Mouse (Mus musculus): ENCODE results near the gene Sh3bgrl3. TPM values are rescaled to one million over a fixed set of nuclear protein-coding genes. Genes with fewer than 3 reads are reported as not detected.

Gene Sh3bgrl3
- polyA plus RNA-seq, 1 experiment from 2014 or later = 522 TPM

DNA sequence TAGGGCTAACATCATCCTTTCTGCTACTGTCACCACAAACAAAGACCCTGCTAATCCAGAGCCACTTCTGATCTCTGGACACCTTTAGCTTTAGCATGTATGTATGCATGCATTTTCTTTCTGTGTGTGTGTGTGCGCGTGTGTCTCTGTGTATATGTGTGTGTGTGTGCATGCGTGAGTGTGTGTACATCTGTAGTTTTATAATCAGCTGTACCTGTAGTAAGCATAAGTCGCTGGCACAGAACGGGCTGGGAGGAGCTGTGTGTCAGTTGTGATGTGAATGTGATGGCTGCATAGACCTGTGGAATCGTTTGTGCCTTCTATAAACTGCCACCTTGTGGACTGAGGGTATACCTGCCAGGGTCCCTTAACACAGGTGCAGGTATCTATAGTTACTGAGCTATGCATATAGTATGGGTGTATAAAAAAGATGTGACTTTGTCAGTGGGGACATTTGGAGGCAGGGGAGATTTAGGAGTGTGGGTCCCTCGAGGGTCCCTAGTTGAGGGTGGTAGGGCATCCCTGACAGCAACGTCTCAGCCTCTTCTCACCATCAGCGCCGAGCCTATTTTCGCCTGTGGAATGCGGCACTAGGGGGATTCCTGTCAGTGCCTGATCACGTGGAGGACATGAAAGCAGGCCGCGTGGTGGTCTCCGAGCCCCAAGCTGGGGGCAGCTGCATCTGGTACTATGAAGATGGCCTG lies 37.9 kb downstream of the Sh3bgrl3 start:
- Histone ChIP-seq H3K4me1 (replicated peaks; ENCODE audit: control insufficient read depth, insufficient read depth, low read length) (no peaks in the 10 kb centered on the region), H3K4me2 (replicated peaks; ENCODE audit: low read depth) (no peak overlapping the region), H3K27me3 (replicated peaks; ENCODE audit: control insufficient read depth, insufficient read depth, low read length) (no peaks in the 10 kb centered on the region), H3K9ac (ENCODE audit: low read depth, low read length) (no peak overlapping the region), H3K36me3 (ENCODE audit: control insufficient read depth, insufficient read depth) (peaks cover 18% of the 10 kb centered on the region; the same call in 1 of the 2 replicates), H3K9me3 (ENCODE audit: control insufficient read depth) (no peaks in the 10 kb centered on the region), H3K4me3 (ENCODE audit: low read depth, low read length) (no peak overlapping the region), H3K27ac (ENCODE audit: low read depth, low read length) (no peak overlapping the region)
- 83% methylated on average over 16 of the region's 16 CpGs for WGBS
- ATAC-seq = no peak
- no peak; the same call in 1 of the 2 replicates for TF ChIP-seq CTCF (IDR thresholded peaks at IDR 0.05; ENCODE audit: low read depth)

DNA sequence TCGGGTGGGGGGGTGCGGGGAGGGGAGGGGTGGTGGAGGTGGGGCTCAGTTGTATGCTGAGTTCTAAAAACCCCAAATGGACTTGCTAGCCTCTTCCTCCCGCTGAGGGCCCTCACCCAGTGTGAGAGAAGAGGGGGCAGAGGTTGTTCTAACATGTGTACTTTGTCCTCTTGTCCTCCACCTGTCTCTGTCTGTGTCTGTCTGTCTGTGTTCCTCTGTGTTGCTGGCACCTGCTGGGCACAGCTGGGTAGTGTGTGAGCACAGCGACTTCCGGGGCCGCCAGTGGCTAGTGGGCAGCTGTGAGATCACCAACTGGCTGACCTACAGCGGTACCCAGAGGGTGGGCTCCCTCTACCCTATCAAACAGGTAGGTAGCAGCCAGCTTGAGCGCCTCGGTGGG lies 39.6 kb downstream of the Sh3bgrl3 start:
- no peak overlapping the region for H3K9ac ChIP-seq (ENCODE audit: low read depth, low read length)
- peaks cover 24% of the 10 kb centered on the region for H3K36me3 ChIP-seq (ENCODE audit: control insufficient read depth, insufficient read depth)
- no peaks in the 10 kb centered on the region for H3K27me3 ChIP-seq (replicated peaks; ENCODE audit: control insufficient read depth, insufficient read depth, low read length)
- H3K27ac ChIP-seq (ENCODE audit: low read depth, low read length) = no peak overlapping the region
- no peak overlapping the region for H3K4me2 ChIP-seq (replicated peaks; ENCODE audit: low read depth)
- no peak overlapping the region for H3K4me3 ChIP-seq (ENCODE audit: low read depth, low read length)
- H3K9me3 ChIP-seq (ENCODE audit: control insufficient read depth) = no peaks in the 10 kb centered on the region
- peak; percentile 56 for TF ChIP-seq CTCF (IDR thresholded peaks at IDR 0.05; ENCODE audit: low read depth)
- WGBS = 69% methylated on average over 9 of the region's 9 CpGs
- peak; percentile 63 for ATAC-seq
- H3K4me1 ChIP-seq (replicated peaks; ENCODE audit: control insufficient read depth, insufficient read depth, low read length) = no peaks in the 10 kb centered on the region

DNA sequence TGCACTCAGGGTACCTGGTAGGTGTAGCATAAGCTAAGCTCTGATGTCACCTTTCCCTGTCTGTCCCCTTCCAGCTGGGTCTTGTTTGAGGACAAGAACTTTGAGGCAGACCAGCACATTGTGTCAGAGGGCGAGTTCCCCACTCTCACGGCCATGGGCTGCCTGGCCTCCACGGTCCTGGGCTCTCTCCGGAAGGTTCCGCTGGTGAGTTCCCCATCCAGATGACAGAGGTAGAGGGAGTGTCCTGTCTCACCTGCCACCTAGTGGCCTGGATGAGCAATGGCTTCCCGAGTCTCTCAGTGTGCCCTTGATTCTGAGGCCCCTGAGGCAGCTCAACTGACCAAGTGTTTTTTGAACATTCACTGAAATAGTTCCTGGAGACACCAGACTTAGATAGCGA lies 41.2 kb downstream of the Sh3bgrl3 start:
- peak; percentile 47; the same call in 1 of the 2 replicates for ATAC-seq

DNA sequence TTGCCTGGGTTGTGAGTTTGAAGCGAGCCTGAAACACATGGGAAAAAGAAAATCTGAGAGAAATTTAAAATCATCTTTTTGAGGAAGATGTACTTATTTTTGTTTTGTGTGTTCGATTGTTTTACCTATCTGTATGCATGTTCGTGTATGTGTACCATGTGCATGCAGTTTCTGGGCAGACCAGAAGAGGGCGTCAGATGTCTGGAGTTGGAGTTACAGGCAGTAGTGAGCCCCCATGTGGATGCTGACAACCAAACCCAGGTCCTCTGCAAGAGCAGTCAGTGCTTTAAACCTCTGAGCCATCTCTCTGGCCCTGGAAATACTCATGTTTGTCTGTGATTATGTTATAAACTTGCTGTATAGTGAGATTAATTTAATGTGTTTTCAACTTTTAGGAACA lies 43.6 kb downstream of the Sh3bgrl3 start:
- no peak overlapping the region for H3K27ac ChIP-seq (ENCODE audit: low read depth, low read length)
- H3K36me3 ChIP-seq (ENCODE audit: control insufficient read depth, insufficient read depth) = peaks cover 21% of the 10 kb centered on the region
- no peak overlapping the region for H3K4me3 ChIP-seq (ENCODE audit: low read depth, low read length)
- peak; percentile 27; the same call in 1 of the 2 replicates for TF ChIP-seq CTCF (IDR thresholded peaks at IDR 0.05; ENCODE audit: low read depth)
- ATAC-seq = no peak
- WGBS = 94% methylated on average over 4 of the region's 4 CpGs
- H3K4me1 ChIP-seq (replicated peaks; ENCODE audit: control insufficient read depth, insufficient read depth, low read length) = no peaks in the 10 kb centered on the region
- no peaks in the 10 kb centered on the region for H3K9me3 ChIP-seq (ENCODE audit: control insufficient read depth)
- H3K4me2 ChIP-seq (replicated peaks; ENCODE audit: low read depth) = no peak overlapping the region
- no peaks in the 10 kb centered on the region for H3K27me3 ChIP-seq (replicated peaks; ENCODE audit: control insufficient read depth, insufficient read depth, low read length)
- H3K9ac ChIP-seq (ENCODE audit: low read depth, low read length) = no peak overlapping the region

More for the DNA sequence above, 41.2 kb downstream of the Sh3bgrl3 start:
- H3K4me1 ChIP-seq (replicated peaks; ENCODE audit: control insufficient read depth, insufficient read depth, low read length) = no peaks in the 10 kb centered on the region
- 25% methylated on average over 7 of the region's 7 CpGs for WGBS
- TF ChIP-seq CTCF (IDR thresholded peaks at IDR 0.05; ENCODE audit: low read depth) = peak; percentile 91
- no peaks in the 10 kb centered on the region for H3K27me3 ChIP-seq (replicated peaks; ENCODE audit: control insufficient read depth, insufficient read depth, low read length)
- H3K9ac ChIP-seq (ENCODE audit: low read depth, low read length) = no peak overlapping the region
- no peak overlapping the region for H3K27ac ChIP-seq (ENCODE audit: low read depth, low read length)
- no peak overlapping the region for H3K4me2 ChIP-seq (replicated peaks; ENCODE audit: low read depth)
- H3K9me3 ChIP-seq (ENCODE audit: control insufficient read depth) = no peaks in the 10 kb centered on the region
- no peak overlapping the region for H3K4me3 ChIP-seq (ENCODE audit: low read depth, low read length)
- H3K36me3 ChIP-seq (ENCODE audit: control insufficient read depth, insufficient read depth) = peaks cover 29% of the 10 kb centered on the region

DNA sequence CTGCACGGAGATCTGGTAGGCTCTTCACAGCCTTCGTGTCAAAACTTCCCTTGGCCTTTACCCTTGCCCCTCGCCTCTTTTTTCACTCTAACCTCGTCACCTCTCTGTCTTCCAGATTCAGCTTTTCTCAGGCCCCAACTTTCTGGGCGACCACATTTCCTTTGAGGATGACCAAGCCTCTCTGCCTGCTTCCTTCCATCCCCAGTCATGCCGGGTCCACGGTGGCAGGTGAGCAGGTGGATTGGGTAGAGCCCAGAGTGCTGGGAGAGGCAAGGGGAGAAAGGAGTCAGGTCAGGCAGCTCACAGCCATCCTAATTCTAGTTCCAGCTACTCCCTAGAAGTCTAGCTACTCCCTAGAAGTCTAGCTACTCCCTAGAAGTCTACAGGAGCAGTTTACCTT lies 46.1 kb downstream of the Sh3bgrl3 start:
- Histone ChIP-seq H3K36me3 (ENCODE audit: control insufficient read depth, insufficient read depth) (peaks cover 21% of the 10 kb centered on the region), H3K9me3 (ENCODE audit: control insufficient read depth) (no peaks in the 10 kb centered on the region), H3K4me2 (replicated peaks; ENCODE audit: low read depth) (peak overlapping the region; percentile 65), H3K4me3 (ENCODE audit: low read depth, low read length) (peak overlapping the region; percentile 27; the same call in 1 of the 2 replicates), H3K4me1 (replicated peaks; ENCODE audit: control insufficient read depth, insufficient read depth, low read length) (no peaks in the 10 kb centered on the region), H3K27me3 (replicated peaks; ENCODE audit: control insufficient read depth, insufficient read depth, low read length) (no peaks in the 10 kb centered on the region), H3K9ac (ENCODE audit: low read depth, low read length) (no peak overlapping the region), H3K27ac (ENCODE audit: low read depth, low read length) (no peak overlapping the region)
- ATAC-seq = no peak
- WGBS = 14% methylated on average over 7 of the region's 7 CpGs
- TF ChIP-seq CTCF (IDR thresholded peaks at IDR 0.05; ENCODE audit: low read depth) = no peak

DNA sequence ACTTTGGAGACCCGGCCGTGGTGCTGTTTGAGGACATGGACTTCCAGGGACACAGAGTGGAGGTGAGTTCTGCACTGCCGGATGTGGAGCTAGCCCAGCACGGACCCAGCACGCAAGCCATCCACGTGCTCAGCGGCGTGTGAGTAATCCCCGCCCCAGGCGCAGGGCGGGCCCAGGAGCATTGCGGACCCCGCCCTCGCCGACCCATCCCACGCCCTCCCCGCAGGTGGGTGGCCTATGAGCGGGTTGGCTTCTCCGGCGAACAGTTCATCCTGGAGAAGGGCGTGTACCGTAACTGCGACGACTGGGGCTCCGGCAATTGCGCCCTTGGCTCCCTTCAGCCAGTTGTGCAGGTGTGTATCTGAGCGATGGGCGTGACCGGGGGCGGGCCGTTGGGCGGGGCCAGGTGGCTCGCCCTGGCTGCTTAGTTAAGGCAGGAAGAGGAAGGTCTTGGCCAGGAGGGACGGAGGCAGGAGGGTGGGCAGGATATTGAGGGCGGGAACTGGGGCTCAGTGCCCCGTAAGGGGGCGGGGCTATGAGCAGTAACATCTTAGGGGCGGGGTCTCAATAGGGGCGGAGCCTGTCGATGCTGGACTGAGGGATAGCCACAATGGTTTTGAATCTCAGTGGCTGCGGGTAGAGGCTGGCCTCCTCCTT lies 46.7 kb downstream of the Sh3bgrl3 start:
- ATAC-seq = peak; percentile 95
- Histone ChIP-seq H3K27me3 (replicated peaks; ENCODE audit: control insufficient read depth, insufficient read depth, low read length) (no peaks in the 10 kb centered on the region), H3K4me2 (replicated peaks; ENCODE audit: low read depth) (peak overlapping the region; percentile 65), H3K9me3 (ENCODE audit: control insufficient read depth) (no peaks in the 10 kb centered on the region), H3K4me1 (replicated peaks; ENCODE audit: control insufficient read depth, insufficient read depth, low read length) (no peaks in the 10 kb centered on the region), H3K27ac (ENCODE audit: low read depth, low read length) (no peak overlapping the region), H3K9ac (ENCODE audit: low read depth, low read length) (no peak overlapping the region), H3K4me3 (ENCODE audit: low read depth, low read length) (peak overlapping the region; percentile 27), H3K36me3 (ENCODE audit: control insufficient read depth, insufficient read depth) (peaks cover 21% of the 10 kb centered on the region)
- no peak for TF ChIP-seq CTCF (IDR thresholded peaks at IDR 0.05; ENCODE audit: low read depth)
- under 1% methylated on average over 41 of the region's 41 CpGs for WGBS

Measured in intestine, postnatal 0 days (tissue).